In the genomic region with DNA sequence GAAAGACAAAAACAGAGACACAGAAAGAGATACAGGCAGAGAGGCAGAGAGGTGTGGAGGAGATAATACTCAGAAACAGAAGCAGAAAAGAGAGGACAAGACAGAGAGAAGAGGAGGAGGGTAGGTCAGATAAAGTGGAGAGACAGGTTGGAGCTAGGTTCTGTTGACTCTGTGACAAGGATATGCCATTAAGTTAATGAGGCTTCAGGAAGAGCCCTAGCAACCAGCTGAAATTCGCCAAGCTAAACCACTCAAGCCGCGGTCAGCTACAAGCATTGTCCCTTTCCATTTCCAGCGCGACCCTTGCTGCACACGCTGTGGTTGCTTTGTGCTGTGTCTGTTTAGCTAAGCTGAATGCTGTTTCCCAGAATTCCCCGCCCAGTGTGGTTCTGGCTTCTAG, we compare ENCODE assay signal across 14 mouse cellular contexts. TPM values are rescaled to one million over a fixed set of nuclear protein-coding genes. Genes with fewer than 3 reads are reported as not detected.
DNase-seq lines count a peak whose midpoint lies in the region; ATAC-seq and TF ChIP-seq lines count a peak whose summit lies in the region.
"Had no signal": no experiment of that assay in that cellular context is flagged by ENCODE, and none has a peak within 500 bp of the region (broad histone marks: within the 10 kb centered on the region; RNA-seq: fewer than 3 reads in every experiment).

No protein-coding gene starts in this region.

- peak overlapping the region; percentile 52; the same call in 1 of the 2 replicates for H3K4me2 ChIP-seq in heart, embryonic 12.5 days
- H3K4me2 ChIP-seq in midbrain, embryonic 16.5 days (ENCODE audit: low read length): no peak overlapping the region
- H3K4me2 ChIP-seq in liver, postnatal 0 days (ENCODE audit: low read depth, low read length): no peak overlapping the region
- H3K4me2 ChIP-seq: hindbrain, embryonic 13.5 days had no signal

- TF ChIP-seq CTCF in liver, postnatal 0 days (IDR thresholded peaks at IDR 0.05; ENCODE audit: low read depth): no peak

- H3K4me3 ChIP-seq in heart, embryonic 12.5 days: no peak overlapping the region
- no peak overlapping the region for H3K4me3 ChIP-seq in midbrain, embryonic 10.5 days
- no peak overlapping the region for H3K4me3 ChIP-seq in midbrain, embryonic 16.5 days (ENCODE audit: low read depth, low read length)
- H3K4me3 ChIP-seq in liver, postnatal 0 days (ENCODE audit: low read depth, low read length): no peak overlapping the region
- H3K4me3 ChIP-seq: erythroblast, embryonic 14.5 days; hindbrain, embryonic 13.5 days had no signal

- no peaks in the 10 kb centered on the region for H3K9me3 ChIP-seq in heart, embryonic 12.5 days (replicated peaks)
- no peaks in the 10 kb centered on the region for H3K9me3 ChIP-seq in midbrain, embryonic 10.5 days (replicated peaks)
- no peaks in the 10 kb centered on the region for H3K9me3 ChIP-seq in midbrain, embryonic 16.5 days (replicated peaks; ENCODE audit: control insufficient read depth, low read length, poor library complexity, severe bottlenecking)
- H3K9me3 ChIP-seq in liver, postnatal 0 days (ENCODE audit: low read length): no peaks in the 10 kb centered on the region
- H3K9me3 ChIP-seq: hindbrain, embryonic 13.5 days had no signal

- no peaks in the 10 kb centered on the region; the same call in 1 of the 2 replicates for H3K4me1 ChIP-seq in heart, embryonic 12.5 days (replicated peaks)
- peaks cover 18% of the 10 kb centered on the region for H3K4me1 ChIP-seq in midbrain, embryonic 10.5 days
- H3K4me1 ChIP-seq in midbrain, embryonic 16.5 days (ENCODE audit: control insufficient read depth, insufficient read depth, low read length): no peaks in the 10 kb centered on the region
- H3K4me1 ChIP-seq in liver, postnatal 0 days (ENCODE audit: insufficient read depth): no peaks in the 10 kb centered on the region
- H3K4me1 ChIP-seq: hindbrain, embryonic 13.5 days had no signal

- no peak overlapping the region for H3K27ac ChIP-seq in heart, embryonic 12.5 days (ENCODE audit: poor library complexity, severe bottlenecking)
- peak overlapping the region; percentile 84 for H3K27ac ChIP-seq in midbrain, embryonic 10.5 days (replicated peaks)
- no peak overlapping the region for H3K27ac ChIP-seq in midbrain, embryonic 16.5 days (ENCODE audit: low read length)
- H3K27ac ChIP-seq in liver, postnatal 0 days (ENCODE audit: low read depth): 0 out of 2 replicates have a peak overlapping the region, but pooled peaks have one; percentile 66
- H3K27ac ChIP-seq: hindbrain, embryonic 13.5 days; macrophage had no signal

- 34% methylated on average over 7 of the region's 7 CpGs for WGBS in heart, embryonic 12.5 days
- WGBS in midbrain, embryonic 10.5 days: 35% methylated on average over 7 of the region's 7 CpGs
- WGBS in midbrain, embryonic 16.5 days: 30% methylated on average over 7 of the region's 7 CpGs
- WGBS in liver, postnatal 0 days (ENCODE audit: insufficient replicate concordance): 47% methylated on average over 7 of the region's 7 CpGs

- no peaks in the 10 kb centered on the region for H3K27me3 ChIP-seq in heart, embryonic 12.5 days (replicated peaks)
- peaks cover 22% of the 10 kb centered on the region for H3K27me3 ChIP-seq in midbrain, embryonic 10.5 days (ENCODE audit: low read depth, poor library complexity, severe bottlenecking)
- H3K27me3 ChIP-seq in midbrain, embryonic 16.5 days (ENCODE audit: control insufficient read depth, insufficient read depth, low read depth, low read length): no peaks in the 10 kb centered on the region
- H3K27me3 ChIP-seq in liver, postnatal 0 days (ENCODE audit: insufficient read depth, low read length): no peaks in the 10 kb centered on the region
- H3K27me3 ChIP-seq: hindbrain, embryonic 13.5 days had no signal

- no peak overlapping the region for H3K9ac ChIP-seq in heart, embryonic 12.5 days
- no peak overlapping the region for H3K9ac ChIP-seq in midbrain, embryonic 16.5 days (ENCODE audit: low read depth, low read length)
- no peak overlapping the region for H3K9ac ChIP-seq in liver, postnatal 0 days (replicated peaks)
- H3K9ac ChIP-seq: hindbrain, embryonic 13.5 days had no signal

- no peak for TF ChIP-seq EP300 in liver, postnatal 0 days (IDR thresholded peaks at IDR 0.05; ENCODE audit: low read depth)

- no peak for DNase-seq in heart, adult 18-20 months
- peak; percentile 33 for DNase-seq in midbrain, embryonic 10.5 days (ENCODE audit: low spot score)
- peak; percentile 33 for DNase-seq in embryo, embryonic 11 days
- DNase-seq in liver, postnatal 0 days: no peak
- DNase-seq in adrenal gland, postnatal 25 days: no peak
- DNase-seq: cerebellum, adult 11 months; kidney, adult 9 months; layer of hippocampus, adult 9-11 months; thymus, adult 2 months had no signal

- H3K36me3 ChIP-seq in heart, embryonic 12.5 days: no peaks in the 10 kb centered on the region
- H3K36me3 ChIP-seq in midbrain, embryonic 10.5 days: no peaks in the 10 kb centered on the region
- H3K36me3 ChIP-seq in midbrain, embryonic 16.5 days (ENCODE audit: control insufficient read depth, insufficient read depth, low read length): no peaks in the 10 kb centered on the region
- H3K36me3 ChIP-seq in liver, postnatal 0 days (replicated peaks; ENCODE audit: insufficient read depth, low read length): no peaks in the 10 kb centered on the region
- H3K36me3 ChIP-seq: hindbrain, embryonic 13.5 days had no signal

- no peak for ATAC-seq in heart, embryonic 12.5 days (ENCODE audit: insufficient number of reproducible peaks, low FRiP score)
- no peak for ATAC-seq in midbrain, embryonic 16.5 days
- ATAC-seq in liver, postnatal 0 days: no peak

RNA-seq across cellular contexts. Expression of a gene that starts 32.0 kb away (rescaled TPM):
- 414 and 428 TPM in 2 replicates for polyA plus RNA-seq in heart, embryonic 12.5 days (2016; fragmentation: Nextera tagmentation; extraction: Ambion mirVana)
- 100 to 1,000 TPM; 161 to 175 TPM for total RNA-seq in heart, adult 18-20 months (2021)
- polyA plus RNA-seq in midbrain, embryonic 10.5 days (2016; fragmentation: Nextera tagmentation; extraction: Ambion mirVana): 384 and 412 TPM in 2 replicates
- polyA plus RNA-seq in midbrain, embryonic 16.5 days (2015; fragmentation: Nextera tagmentation; extraction: Ambion mirVana): 216 and 226 TPM in 2 replicates
- polyA plus RNA-seq in liver, postnatal 0 days (2015; fragmentation: Nextera tagmentation; extraction: Ambion mirVana): 194 and 217 TPM in 2 replicates
- 150 and 170 TPM in 2 replicates for total RNA-seq in adrenal gland, postnatal 25 days (2021)

Comparison
In these comparisons a context has a peak if more than half of its experiments do, and no peak if none do; other contexts are left out.
1. H3K27ac ChIP-seq: peak in midbrain, embryonic 10.5 days (single experiment) and liver, postnatal 0 days (single experiment); none in heart, embryonic 12.5 days (single experiment) and midbrain, embryonic 16.5 days (single experiment).
2. DNase-seq: peak in midbrain, embryonic 10.5 days (single experiment) and embryo, embryonic 11 days (single experiment); none in heart, adult 18-20 months (0 of 2), liver, postnatal 0 days (single experiment) and adrenal gland, postnatal 25 days (single experiment).